Mouse (Mus musculus) cerebellum, adult 9-10 months (tissue): ENCODE results near the gene Pax9.

ENCODE experiments used
- DNase-seq: peaks from one replicate; pipeline ENCODE4 v3.0.0; 2022

Gene Pax9

DNA sequence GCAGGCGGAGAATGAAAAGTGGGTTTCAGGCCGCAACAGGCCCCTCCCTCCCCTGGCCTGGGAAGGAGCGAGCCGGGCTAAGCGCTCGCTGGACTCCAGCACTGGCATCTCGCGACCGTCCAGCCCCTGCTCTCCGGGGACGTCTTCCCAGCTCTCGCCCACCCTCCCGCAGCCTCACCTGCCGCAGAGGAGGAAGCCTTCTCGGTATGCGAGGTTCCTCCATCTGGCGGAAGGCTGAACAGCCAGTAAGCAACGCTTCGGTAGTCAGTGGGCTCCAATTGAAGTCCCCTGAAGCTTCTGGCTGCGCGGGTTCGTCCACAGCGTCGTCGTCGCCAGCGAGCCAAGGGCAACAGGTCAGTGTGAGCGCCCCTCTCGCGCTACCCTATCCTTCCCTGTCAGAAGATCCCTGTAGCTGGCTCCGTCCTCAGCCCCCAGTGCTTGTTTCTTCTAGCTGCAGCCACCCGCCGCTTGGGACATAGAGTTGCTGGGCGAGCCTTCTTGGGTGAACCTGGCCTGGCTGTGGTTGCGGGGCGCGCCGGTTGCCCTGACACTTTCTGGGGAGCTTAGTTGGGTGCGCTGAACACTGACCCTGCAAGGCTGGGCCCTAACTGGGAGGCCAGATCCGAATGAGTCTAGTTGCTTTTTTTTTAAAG lies at the start of gene Pax9:
Gene Pax9, plus strand, starts transcription at position 341 of the 653 bp plus-strand sequence.
- no peak for DNase-seq

DNA sequence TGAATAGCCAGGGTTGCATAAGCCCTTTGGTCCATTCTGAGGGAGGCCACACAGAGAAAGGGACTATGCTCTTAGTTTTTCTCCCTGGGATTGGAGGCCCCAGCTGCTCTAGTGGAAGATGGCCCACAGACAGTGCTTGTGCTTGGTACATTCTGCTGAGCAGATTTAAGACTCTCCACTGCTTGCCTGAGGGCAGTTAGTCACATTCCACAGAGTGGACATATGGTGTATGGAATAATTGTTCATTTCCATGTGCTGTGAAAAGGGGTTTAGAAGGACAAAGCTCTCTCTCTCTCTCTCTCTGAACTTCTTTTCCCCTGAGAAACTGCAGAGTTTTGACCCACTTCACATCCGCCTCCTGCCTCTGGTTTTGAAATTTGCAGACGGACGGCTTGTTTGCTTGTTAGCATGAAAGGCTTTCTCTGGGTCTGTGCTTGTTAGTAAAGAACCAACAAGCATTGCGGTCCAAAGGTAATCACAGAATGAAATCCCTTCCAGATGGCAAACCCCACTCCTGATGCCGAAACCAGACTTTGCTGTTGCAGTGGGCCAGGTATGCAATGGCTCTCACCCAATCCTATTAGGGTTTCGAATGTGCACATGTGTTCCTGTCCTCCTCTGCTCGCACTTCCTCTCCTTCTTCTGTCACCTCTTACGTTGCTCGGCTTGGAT lies 22.0 kb upstream of the Pax9 start:
- no peak for DNase-seq

DNA sequence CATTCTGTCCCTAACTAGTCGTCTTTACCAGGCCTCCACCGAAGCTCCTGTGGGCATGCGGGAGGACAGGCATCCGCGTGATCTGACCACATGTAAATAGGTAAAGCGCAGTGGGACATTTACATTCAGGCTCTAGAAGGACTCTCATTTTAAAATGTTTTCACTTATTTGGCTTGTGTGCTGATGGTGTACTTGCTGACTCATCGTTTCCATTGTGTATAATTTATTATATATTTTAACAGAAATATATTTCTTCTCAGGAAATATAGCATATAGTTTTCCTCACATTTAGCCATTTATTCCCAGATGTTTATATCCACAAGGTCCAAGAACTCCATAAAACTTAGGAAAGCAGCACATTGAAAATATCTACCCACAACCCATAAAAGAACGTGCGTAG lies 20.8 kb upstream of the Pax9 start:
- DNase-seq, result no peak

DNA sequence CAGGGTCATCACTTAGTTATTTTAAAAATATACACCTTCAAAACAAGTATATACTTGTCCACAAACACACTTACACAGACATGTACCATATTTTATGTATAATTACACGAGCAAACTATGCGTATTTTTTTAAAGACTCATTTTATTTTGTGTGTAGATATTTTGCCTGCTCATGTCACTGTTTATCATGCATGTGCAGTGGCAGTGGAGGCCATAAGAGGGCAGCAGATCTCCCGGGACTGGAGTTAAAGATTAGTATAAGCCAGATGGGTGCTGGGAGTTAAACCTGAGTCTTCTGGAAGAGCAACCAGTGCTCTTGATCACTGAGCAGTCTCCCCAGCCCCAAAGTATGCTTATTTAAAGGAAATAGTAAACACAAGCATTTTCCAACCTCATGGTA lies 16.8 kb upstream of the Pax9 start:
- DNase-seq, result no peak

DNA sequence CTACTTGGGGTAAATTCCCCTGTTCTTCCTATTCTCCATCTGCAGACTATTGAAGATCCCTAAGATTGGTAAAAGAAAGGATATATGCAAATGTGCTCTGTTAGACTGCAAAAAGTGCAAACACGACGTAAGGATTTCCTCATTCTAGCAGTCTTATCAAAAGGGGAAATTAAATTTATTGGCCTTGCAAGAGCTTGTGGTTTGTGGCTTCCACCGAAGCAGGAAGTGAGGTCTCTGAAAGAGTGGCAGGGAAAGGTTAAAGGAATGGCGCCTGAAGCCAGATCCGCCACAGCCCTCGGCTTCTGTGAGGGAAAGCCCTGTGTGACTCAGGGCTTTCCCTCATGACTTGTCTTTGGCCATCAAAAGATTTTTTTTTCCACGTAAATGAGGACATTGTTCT lies 13.9 kb upstream of the Pax9 start:
- DNase-seq, result no peak

DNA sequence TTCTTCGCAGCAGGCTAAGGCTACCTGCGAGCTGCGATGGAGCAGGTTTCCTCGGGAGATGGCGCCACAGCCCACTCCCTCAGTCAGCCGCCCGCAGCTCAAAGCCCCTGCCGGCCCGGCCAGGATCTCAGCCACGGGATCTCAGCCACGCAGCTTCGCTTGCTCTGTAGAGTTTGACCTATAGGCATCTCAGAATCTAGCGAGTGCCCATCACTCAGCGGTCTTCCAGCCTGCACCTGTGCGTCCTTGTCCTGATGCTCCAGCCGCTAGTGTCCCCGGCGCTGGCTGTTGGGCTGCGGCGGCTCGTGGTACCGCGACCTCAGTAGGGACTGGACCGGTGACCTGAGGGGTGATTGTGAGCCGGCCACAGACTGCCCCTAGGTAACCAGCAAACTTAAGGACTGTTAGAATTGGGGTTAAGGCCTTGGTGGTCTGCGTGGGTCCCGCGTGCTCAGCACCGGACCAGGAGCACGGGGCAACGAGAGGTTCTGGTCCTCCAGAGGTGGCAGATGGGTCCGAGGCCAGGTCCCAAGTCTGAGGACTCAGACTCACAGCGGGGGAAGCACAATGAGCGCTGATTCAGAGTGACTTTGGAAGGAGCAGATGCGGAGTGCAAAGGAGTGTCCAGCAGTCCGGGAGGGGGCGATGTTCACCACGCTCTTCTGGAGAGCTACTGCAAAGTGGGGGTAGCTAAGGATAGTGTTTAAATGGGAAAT lies 10.3 kb upstream of the Pax9 start:
- DNase-seq, result no peak

DNA sequence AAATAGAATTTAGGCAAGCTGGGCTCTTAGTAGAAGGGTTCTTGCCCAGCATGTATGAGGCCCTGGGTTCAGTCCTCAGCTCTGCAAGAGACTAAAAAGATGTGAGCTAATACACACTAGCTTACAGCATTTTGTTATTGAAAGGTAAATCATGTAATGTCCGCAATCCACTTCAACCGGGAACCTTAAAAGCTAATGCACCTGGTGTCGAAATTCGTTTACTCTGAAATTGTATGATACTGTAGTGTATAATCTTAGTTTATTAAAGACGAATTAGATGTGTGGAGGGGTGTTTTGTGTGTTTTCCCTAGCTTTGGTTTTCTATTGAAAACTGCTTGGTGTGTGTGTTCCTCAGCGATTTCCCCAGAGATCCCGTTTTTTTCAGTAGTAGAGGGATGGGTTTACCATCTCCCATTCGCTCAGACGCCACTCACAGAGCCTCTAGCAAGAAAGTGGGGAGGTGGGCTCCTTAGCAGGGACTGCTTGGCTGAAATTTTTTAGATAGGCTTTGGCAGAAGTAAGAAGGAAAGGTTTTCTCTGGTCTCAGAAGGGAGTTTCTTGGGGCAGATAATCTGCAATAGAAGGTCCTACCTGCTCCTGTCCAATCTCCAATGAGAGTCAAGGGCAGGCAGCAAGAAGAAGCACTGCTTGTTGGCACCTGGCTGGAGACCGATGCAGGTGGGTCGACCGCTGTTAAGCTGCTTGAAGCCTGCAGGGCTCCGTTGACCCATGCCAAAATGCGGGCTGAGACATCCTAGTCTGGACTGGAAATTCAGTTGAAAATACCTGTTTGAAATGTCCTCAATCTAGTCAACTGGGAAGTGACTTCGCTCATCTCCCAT lies 3.7 kb upstream of the Pax9 start:
- DNase-seq, result no peak

DNA sequence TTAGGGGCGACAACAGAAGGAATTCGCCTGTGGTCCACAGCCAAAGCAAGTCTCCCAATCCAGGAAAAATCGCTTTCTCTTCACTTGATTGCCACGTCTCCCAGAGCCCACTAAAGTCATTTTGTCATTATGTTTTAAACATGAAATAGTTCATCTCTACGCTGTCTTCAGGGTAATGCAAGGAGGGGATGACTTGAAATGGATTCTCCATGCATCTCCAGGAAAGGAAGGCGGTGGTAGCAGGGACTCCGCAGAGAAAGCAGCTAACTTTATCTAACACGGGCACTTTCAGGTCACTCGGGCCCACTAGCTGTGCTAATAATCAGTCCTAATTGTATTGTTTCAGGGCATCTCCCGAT lies 3.1 kb upstream of the Pax9 start:
- DNase-seq, result no peak

DNA sequence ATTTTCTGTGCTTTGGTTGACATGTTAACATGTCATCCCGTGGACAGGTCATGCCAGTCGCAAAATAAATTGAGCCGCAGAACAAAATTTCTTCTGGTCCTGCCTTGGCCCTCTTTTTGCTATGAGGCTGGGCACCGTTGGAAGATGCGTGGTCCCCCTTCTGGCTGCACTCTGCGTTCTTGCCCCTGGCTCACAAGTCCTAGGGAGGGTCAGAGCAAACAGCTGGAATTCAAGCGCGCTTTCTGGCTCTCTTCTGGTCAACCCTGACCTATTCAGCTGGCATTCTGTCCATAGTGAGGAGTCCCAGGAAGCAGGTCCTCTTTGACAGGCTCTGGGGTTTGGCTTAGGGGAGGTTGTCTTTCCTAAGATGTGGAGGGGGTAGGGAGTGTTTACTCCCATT lies 2.6 kb upstream of the Pax9 start:
- no peak for DNase-seq

DNA sequence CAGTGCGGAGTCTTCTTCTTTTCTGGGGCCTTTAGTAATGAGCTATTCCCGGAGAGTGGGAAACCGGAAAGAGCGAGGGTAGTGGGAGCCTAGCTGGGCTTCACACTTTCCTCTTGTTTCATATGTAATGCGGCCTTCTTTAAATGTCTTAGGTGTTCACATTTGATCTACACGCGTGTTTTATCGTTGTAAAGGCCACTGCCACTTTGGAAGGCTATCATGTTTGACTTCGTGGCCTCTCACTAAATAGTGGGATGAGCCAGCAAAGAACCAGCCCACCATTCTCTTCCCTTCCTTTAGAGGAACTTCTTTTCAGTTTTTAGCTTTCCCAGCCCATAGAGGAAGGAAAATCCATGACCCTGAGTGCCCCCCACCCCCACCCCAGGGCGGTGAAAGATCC lies 2.2 kb upstream of the Pax9 start:
- no peak for DNase-seq

DNA sequence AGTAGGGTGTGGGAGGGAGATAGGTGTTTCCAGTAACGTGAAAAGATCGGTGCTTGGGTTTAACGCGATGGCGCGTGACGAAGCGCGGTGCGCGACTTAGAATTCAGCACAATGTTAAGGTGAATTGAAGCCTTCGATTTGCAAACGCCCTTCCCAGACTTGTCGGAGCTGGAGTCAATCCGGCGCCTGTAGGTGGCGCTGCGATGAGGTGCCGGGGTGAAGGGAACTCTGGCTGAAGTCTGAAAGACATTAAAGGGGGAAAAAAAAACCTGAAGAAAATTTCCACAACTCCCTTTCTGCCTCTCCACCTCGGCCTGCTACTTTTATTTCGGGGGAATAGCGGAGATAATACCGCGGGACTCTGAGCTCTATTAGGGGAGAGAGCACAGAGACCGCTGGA lies 1.8 kb upstream of the Pax9 start:
- no peak for DNase-seq

DNA sequence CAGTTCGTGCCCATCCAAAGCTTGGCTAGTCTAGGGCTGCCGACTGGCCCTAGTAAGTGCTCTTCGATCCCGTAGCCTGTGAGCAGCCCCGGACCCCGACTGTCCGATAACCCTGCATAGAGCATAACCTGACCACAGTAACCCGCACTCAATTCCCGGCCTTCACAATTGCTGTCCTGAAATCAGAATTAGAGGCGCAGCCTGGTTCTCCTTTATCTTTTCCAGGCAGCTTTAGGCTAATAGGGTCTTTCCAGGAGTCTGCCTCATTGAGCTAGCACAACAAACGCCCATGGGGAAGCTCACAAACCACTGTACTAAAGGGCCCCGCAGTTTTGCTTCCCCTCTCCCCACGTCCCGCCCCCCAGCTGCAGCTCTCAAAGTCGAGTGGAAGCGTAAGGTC lies 1.2 kb upstream of the Pax9 start:
- no peak for DNase-seq

DNA sequence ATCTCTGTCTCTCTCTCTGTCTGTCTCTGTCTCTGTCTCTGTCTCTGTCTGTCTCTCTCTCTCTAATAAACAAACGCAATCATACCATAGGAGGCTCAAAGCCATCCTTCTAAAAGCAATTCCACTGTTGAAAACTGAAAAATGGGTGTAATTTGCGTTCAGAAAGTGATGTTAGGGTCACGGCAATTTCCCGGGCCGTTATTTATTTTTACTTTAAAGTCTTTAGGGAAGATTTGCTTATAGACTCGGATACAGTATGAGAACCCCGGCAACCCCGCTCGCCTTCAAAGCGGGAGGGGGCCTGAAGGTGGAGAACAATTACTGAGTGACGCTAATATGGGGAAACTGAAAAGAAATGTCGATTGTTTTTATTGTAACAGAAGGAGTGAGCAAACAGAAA lies 566 bp upstream of the Pax9 start:
- no peak for DNase-seq

DNA sequence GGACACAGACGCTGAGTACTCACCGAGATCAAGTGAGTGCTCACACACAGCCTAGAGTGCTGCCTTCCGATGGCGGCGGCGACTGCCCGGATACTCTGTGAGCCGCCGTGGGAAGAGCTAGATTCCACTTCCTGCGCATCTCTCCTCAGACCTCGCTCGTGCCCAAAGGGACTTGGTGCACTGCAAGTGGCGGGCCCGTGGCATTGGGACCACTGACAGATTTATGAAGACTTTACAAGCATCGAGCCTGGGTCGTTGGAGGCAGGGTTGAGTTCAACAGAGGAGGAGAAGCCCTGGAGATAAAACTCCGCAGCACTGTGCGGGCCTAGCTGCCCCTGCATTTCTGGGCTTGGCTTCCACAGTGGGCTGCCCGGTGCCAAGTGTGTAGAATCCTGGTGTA lies 969 bp downstream of the Pax9 start:
- DNase-seq, result no peak

DNA sequence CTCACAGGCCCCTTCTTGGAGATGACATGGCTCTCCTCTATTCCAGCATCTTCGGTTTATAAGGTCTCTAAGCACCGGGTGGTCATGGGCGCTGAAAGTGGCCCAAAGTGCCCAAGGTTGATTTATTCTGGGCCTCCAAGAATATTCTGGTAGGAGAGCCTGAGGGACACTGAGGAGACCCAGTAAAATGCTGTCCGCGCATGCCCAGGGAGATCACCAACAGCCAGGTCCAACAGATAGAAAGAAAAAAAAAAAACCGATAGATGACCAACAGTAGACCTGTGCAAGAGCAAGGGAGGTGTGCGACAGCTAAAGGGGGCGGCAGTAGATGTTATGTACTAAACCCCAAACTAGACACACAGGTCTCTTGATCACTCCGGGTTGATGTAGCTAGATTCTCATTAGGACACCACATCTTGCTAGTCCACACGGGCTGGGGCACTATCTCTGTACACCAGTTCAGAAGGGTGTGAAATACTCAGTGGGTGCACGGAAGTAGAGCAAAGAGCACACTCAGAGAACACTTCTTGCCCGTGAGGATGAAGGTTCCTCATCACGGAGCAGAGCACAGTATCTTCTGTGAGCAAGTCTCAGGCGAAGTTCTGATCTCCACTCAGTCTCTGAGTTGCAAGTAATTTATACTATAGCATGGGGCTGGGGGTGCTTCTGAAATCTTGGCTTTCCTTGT lies 2.0 kb downstream of the Pax9 start:
- no peak for DNase-seq

DNA sequence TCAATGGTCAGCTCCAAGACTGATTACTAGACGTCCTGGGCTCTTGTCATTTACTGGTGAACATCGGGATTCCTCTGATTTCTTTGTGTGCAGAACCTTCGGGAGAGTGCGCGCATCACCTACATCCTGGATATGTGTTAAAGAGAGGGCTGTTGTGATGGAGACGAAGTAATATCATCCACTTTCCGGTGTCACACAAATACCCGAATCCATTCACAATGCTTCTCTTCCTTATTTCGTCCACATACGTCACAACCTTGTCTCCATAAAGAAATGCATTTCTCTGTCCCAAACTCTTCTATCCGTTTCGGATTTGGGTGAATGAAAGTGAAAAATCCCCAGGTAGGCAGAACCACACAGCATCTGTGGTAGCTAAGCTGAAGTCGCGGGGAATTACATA lies 2.8 kb downstream of the Pax9 start:
- DNase-seq, result no peak

DNA sequence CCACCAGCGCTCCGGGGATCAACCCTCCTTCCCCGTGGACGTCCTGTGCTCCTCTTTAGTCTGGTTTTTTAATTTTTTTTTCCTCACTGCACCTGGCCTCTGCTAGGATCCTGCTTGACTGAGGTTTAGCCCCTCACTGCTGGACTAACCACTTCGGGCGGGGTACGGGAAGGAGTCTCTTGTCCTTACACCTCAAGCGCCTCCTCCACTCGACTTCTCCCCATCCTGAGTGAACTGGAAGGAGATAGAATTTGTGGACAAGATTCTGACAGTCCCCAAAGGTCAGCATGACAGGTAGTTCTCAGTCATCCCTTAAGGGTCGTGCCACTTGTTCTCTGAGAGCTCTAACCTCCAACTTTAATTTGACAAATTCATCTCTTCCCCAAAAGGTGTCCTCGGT lies 3.4 kb downstream of the Pax9 start:
- DNase-seq, result no peak

DNA sequence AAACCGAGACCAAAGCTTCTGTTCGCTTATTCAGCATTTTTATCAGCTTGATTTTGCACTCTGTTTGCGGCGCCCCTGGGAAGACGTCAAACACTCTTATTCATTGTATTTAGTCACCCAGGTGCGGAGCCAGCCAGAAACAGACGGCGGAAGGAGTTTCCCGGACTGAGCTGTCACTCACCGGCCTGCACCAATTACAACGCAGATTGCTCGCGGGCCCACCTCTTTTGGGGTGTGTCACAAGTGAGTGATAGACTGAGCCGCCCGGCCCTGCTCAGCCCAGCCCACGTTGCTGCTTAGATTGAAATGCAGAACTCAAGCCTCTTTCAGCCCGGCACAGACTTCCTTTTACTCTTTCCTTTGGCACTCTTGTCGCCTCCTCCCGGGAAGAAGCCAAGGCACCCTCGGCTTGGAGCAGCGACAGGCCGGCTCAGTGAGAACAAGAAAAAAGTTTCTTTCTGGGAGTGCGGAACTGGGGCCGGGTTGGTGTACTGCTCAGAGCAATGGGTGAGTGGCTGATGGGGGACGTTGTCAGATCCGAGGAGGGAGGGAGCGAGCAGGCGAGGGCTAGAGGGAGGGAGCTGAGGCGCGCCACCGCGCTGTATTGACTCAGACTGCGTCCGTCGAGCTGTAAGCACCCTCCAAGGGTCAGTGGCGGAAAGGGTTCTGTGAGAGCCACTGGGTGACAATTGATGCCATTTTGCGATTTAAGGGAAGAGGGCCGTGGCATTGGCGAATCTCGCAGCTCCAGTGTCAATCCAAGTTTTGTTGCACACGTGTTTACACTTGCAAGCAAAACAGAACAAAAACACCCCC lies 4.0 kb downstream of the Pax9 start:
- no peak for DNase-seq

DNA sequence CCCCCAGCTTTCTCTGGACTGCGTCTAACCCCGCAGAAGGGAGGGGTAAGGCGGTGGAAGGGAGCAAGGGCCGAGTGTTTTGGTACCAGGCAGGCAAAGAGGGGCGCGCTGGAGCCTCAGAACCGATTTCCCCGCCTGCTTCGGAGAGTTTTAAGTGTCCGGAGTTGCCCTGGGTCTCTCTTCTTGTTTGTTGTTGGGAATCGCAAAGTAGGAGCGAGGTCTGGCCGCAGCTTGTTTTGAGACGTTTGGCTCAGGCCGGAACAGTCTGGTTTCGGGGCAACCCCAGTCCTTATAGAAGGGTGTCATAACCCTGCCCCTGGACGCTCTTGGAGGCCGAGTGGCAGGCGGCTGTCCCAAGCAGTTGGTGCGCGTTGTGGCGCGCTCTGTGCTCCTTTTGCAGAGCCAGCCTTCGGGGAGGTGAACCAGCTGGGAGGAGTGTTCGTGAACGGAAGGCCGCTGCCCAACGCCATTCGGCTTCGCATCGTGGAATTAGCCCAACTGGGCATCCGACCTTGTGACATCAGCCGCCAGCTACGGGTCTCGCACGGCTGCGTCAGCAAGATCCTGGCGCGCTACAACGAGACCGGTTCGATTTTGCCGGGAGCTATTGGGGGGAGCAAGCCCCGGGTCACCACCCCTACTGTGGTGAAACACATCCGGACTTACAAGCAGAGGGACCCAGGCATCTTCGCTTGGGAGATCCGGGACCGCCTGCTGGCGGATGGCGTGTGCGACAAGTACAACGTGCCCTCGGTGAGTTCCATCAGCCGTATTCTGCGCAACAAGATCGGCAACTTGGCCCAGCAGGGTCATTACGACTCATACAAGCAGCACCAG lies 4.8 kb downstream of the Pax9 start:
- DNase-seq, result no peak

DNA sequence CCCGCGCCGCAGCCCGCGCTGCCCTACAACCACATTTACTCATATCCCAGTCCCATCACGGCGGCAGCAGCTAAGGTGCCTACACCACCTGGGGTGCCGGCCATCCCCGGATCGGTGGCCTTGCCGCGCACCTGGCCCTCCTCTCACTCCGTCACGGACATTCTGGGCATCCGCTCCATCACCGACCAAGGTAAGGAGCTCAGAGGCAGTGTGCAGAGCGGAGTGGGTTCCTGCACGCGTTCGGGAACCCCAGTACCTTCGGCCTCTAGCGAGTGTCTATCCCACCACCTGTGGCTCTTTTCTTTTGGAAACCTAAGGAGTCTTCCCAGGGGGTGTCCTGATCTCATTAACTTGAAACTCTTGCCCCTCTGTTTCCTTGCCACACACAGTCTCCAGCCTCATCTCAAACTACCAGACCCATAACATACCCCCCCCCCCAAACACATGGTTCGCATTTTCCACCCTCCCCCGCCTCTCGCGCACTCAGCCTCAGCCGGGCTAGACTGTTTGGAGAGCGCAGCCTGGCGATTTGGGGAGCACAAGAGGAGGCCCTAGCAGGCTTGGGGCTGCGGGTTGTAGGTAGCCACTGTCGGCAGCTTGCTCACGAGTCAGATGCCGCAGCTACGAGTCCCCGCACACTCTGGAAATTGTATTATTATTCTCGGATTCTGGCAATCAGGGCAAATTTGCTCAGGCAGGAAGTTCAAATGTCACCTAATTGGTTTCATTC lies 5.6 kb downstream of the Pax9 start:
- no peak for DNase-seq
